Mouse (Mus musculus): ENCODE results near the gene Dnah9. TPM values are rescaled to one million over a fixed set of nuclear protein-coding genes. Genes with fewer than 3 reads are reported as not detected.

The Dnah9 gene
- total and polyA plus RNA-seq, 3 experiments: 0.01 TPM; not detected in 2

GRCm38 (mm10) chr11:66046594-66047193, 121.7 kb downstream of the Dnah9 start:
- Histone ChIP-seq H3K36me3 (ENCODE audit: control insufficient read depth in 1 of 2, insufficient read depth in 2 of 2, low read length in 2 of 2) (no peaks in the 10 kb centered on the region), H3K4me3 (ENCODE audit: control insufficient read depth in 1 of 2, insufficient read depth in 1 of 2, low read depth in 2 of 2, low read length in 2 of 2) (no peak overlapping the region), H3K9ac (ENCODE audit: control insufficient read depth, low read depth, low read length, poor library complexity, severe bottlenecking) (no peak overlapping the region), H3K9me3 (replicated peaks; ENCODE audit: insufficient read depth, low read length) (no peaks in the 10 kb centered on the region), H3K79me2 (ENCODE audit: control insufficient read depth, insufficient read depth, low read length, poor library complexity) (no peaks in the 10 kb centered on the region), H3K27me3 (ENCODE audit: control insufficient read depth in 1 of 2, insufficient read depth in 2 of 2, low read length in 2 of 2) (no peaks in the 10 kb centered on the region), H3K27ac (ENCODE audit: control insufficient read depth, low read depth, low read length) (no peak overlapping the region), H3K4me1 (ENCODE audit: control insufficient read depth in 1 of 2, insufficient read depth in 2 of 2, low read length in 2 of 2) (no peaks in the 10 kb centered on the region)
- no peak for DNase-seq (ENCODE audit: low read depth, low spot score)
- TF ChIP-seq HCFC1 (IDR thresholded peaks at IDR 0.05; ENCODE audit: low read depth, low read length): no peak
- no peak for TF ChIP-seq MAFK (IDR thresholded peaks at IDR 0.05; ENCODE audit: borderline replicate concordance, low read depth, low read length)
- no peak for TF ChIP-seq CTCF (IDR thresholded peaks at IDR 0.05 in 2 of 3, conservative IDR thresholded peaks at IDR 0.05 in 1 of 3; ENCODE audit: control insufficient read depth in 1 of 3, insufficient read depth in 1 of 3, low read depth in 2 of 3, low read length in 3 of 3, poor library complexity in 1 of 3, severe bottlenecking in 1 of 3)
- TF ChIP-seq NRF1 (IDR thresholded peaks at IDR 0.05; ENCODE audit: insufficient read depth, low read depth, low read length, poor library complexity, severe bottlenecking): no peak
- TF ChIP-seq SMC3 (IDR thresholded peaks at IDR 0.05; ENCODE audit: low read depth, low read length): no peak
- no peak for TF ChIP-seq MEF2A (IDR thresholded peaks at IDR 0.05; ENCODE audit: extremely low read depth, insufficient replicate concordance, low read depth, low read length, poor library complexity, severe bottlenecking)

GRCm38 (mm10) chr11:66043635-66044034, 124.7 kb downstream of the Dnah9 start:
- Histone ChIP-seq H3K9me3 (replicated peaks; ENCODE audit: insufficient read depth, low read length) (no peaks in the 10 kb centered on the region), H3K79me2 (ENCODE audit: control insufficient read depth, insufficient read depth, low read length, poor library complexity) (no peaks in the 10 kb centered on the region), H3K27me3 (ENCODE audit: control insufficient read depth in 1 of 2, insufficient read depth in 2 of 2, low read length in 2 of 2) (no peaks in the 10 kb centered on the region), H3K4me1 (ENCODE audit: control insufficient read depth in 1 of 2, insufficient read depth in 2 of 2, low read length in 2 of 2) (no peaks in the 10 kb centered on the region), H3K4me3 (ENCODE audit: control insufficient read depth in 1 of 2, insufficient read depth in 1 of 2, low read depth in 2 of 2, low read length in 2 of 2) (no peak overlapping the region), H3K36me3 (ENCODE audit: control insufficient read depth in 1 of 2, insufficient read depth in 2 of 2, low read length in 2 of 2) (no peaks in the 10 kb centered on the region), H3K9ac (ENCODE audit: control insufficient read depth, low read depth, low read length, poor library complexity, severe bottlenecking) (no peak overlapping the region), H3K27ac (ENCODE audit: control insufficient read depth, low read depth, low read length) (no peak overlapping the region)
- no peak for DNase-seq (ENCODE audit: low read depth, low spot score)
- TF ChIP-seq SMC3 (IDR thresholded peaks at IDR 0.05; ENCODE audit: low read depth, low read length): no peak
- TF ChIP-seq HCFC1 (IDR thresholded peaks at IDR 0.05; ENCODE audit: low read depth, low read length): no peak
- TF ChIP-seq USF2 (IDR thresholded peaks at IDR 0.05; ENCODE audit: borderline replicate concordance in 1 of 2, insufficient read depth in 1 of 2, low read depth in 1 of 2, low read length in 2 of 2): no peak
- no peak for TF ChIP-seq POLR2AphosphoS2 (IDR thresholded peaks at IDR 0.05; ENCODE audit: low read length)
- no peak for TF ChIP-seq JUND (IDR thresholded peaks at IDR 0.05; ENCODE audit: low read depth, low read length)
- TF ChIP-seq NRF1 (IDR thresholded peaks at IDR 0.05; ENCODE audit: insufficient read depth, low read depth, low read length, poor library complexity, severe bottlenecking): no peak
- no peak for TF ChIP-seq UBTF (IDR thresholded peaks at IDR 0.05; ENCODE audit: borderline replicate concordance, insufficient read depth, low read depth, low read length)
- TF ChIP-seq TAL1 (IDR thresholded peaks at IDR 0.05; ENCODE audit: low read length): no peak
- no peak for TF ChIP-seq RCOR1 (IDR thresholded peaks at IDR 0.05; ENCODE audit: low read depth, low read length)
- TF ChIP-seq ETS1 (IDR thresholded peaks at IDR 0.05; ENCODE audit: low read depth, low read length): no peak
- TF ChIP-seq CTCF (IDR thresholded peaks at IDR 0.05 in 2 of 3, conservative IDR thresholded peaks at IDR 0.05 in 1 of 3; ENCODE audit: control insufficient read depth in 1 of 3, insufficient read depth in 1 of 3, low read depth in 2 of 3, low read length in 3 of 3, poor library complexity in 1 of 3, severe bottlenecking in 1 of 3): no peak
- TF ChIP-seq USF1 (IDR thresholded peaks at IDR 0.05; ENCODE audit: low read depth, low read length): no peak
- no peak for TF ChIP-seq ZNF384 (IDR thresholded peaks at IDR 0.05; ENCODE audit: low read depth, low read length)
- TF ChIP-seq MXI1 (IDR thresholded peaks at IDR 0.05; ENCODE audit: low read depth, low read length): no peak
- no peak for TF ChIP-seq GABPA (IDR thresholded peaks at IDR 0.05; ENCODE audit: low read depth, low read length)
- no peak for TF ChIP-seq EP300 (IDR thresholded peaks at IDR 0.05; ENCODE audit: low read depth in 1 of 2, low read length in 2 of 2)
- no peak for TF ChIP-seq ZKSCAN1 (IDR thresholded peaks at IDR 0.05; ENCODE audit: low read depth, low read length)
